Mouse (Mus musculus) embryo, embryonic 10.5 days (tissue): ENCODE measurements around the gene Gng2.

Experiments
- DNase-seq: peaks from one replicate; pipeline ENCODE4 v3.0.0-alpha.2; 2015; ENCODE audit warnings: low spot score

The Gng2 gene

GRCm38 (mm10) chr14:19977271-19978024 lies at the start of gene Gng2:
Gene Gng2 (minus strand): TSS chr14:19977627.
- peak; percentile 61 for DNase-seq

GRCm38 (mm10) chr14:20024888-20025719 lies 47.7 kb upstream of the Gng2 start:
- no peak for DNase-seq

GRCm38 (mm10) chr14:20023939-20024338 lies 46.5 kb upstream of the Gng2 start:
- no peak for DNase-seq

- no peak for DNase-seq
Observed at GRCm38 (mm10) chr14:20019486-20019885, 42.1 kb upstream of the Gng2 start.

GRCm38 (mm10) chr14:20012506-20013275 lies 35.3 kb upstream of the Gng2 start:
- no peak for DNase-seq

- no peak for DNase-seq
Observed at GRCm38 (mm10) chr14:20007446-20007845, 30.0 kb upstream of the Gng2 start.

- no peak for DNase-seq
Observed at GRCm38 (mm10) chr14:20004777-20005289, 27.4 kb upstream of the Gng2 start.

- no peak for DNase-seq
Observed at GRCm38 (mm10) chr14:19996853-19997252, 19.4 kb upstream of the Gng2 start.

GRCm38 (mm10) chr14:19995943-19996342 lies 18.5 kb upstream of the Gng2 start:
- no peak for DNase-seq

GRCm38 (mm10) chr14:19994068-19994467 lies 16.6 kb upstream of the Gng2 start:
- DNase-seq = no peak

- DNase-seq = no peak
Observed at GRCm38 (mm10) chr14:19993570-19993883, 16.1 kb upstream of the Gng2 start.

- DNase-seq = no peak
Observed at GRCm38 (mm10) chr14:19992873-19993569, 15.6 kb upstream of the Gng2 start.

GRCm38 (mm10) chr14:19991861-19992260 lies 14.4 kb upstream of the Gng2 start:
- peak; percentile 56 for DNase-seq

- no peak for DNase-seq
Observed at GRCm38 (mm10) chr14:19990436-19990993, 13.1 kb upstream of the Gng2 start.

GRCm38 (mm10) chr14:19988410-19988809 lies 11.0 kb upstream of the Gng2 start:
- DNase-seq = no peak

- DNase-seq = no peak
Observed at GRCm38 (mm10) chr14:19987358-19987834, 10.0 kb upstream of the Gng2 start.

GRCm38 (mm10) chr14:19986614-19987357 lies 9.4 kb upstream of the Gng2 start:
- DNase-seq = peak; percentile 98

- no peak for DNase-seq
Observed at GRCm38 (mm10) chr14:19985912-19986613, 8.6 kb upstream of the Gng2 start.

- DNase-seq = peak; percentile 74
Observed at GRCm38 (mm10) chr14:19985107-19985911, 7.9 kb upstream of the Gng2 start.
